Mouse (Mus musculus) heart, embryonic 16.5 days (tissue): ENCODE data around the gene Rgs10. TPM values are rescaled to one million over a fixed set of nuclear protein-coding genes. Genes with fewer than 3 reads are reported as not detected.

Experiments
- ATAC-seq: fragments of 200-750 bp; cut with Nextera tagmentation; replicated peaks from 2 replicates; pipeline ENCODE4 v1.8.0; 2017; ENCODE audit warnings: moderate number of reproducible peaks; ENCODE audit not compliant: insufficient read depth, low FRiP score; ENCODE audit errors: extremely low read depth
- H3K27ac ChIP-seq: fragments of 300-500 bp; sonication (generic); 2 replicates; pipeline ENCODE4 v1.5.1; 2014; ENCODE audit warnings: mild to moderate bottlenecking, low read length, control low read depth, moderate library complexity
- H3K27me3 ChIP-seq: fragments of 300-500 bp; sonication (generic); 2 replicates; pipeline ENCODE4 v1.6.1; 2014; ENCODE audit warnings: low read length, mixed read lengths; ENCODE audit not compliant: control insufficient read depth, insufficient read depth
- H3K36me3 ChIP-seq: fragments of 300-500 bp; sonication (generic); 2 replicates; pipeline ENCODE4 v1.6.1; 2014; ENCODE audit not compliant: control insufficient read depth, insufficient read depth
- H3K4me1 ChIP-seq: fragments of 300-500 bp; sonication (generic); 2 replicates; pipeline ENCODE4 v1.6.1; 2014; ENCODE audit warnings: low read length, mixed read lengths; ENCODE audit not compliant: control insufficient read depth, insufficient read depth
- H3K4me2 ChIP-seq: fragments of 300-500 bp; sonication (generic); 2 replicates; pipeline ENCODE4 v1.6.1; 2014; ENCODE audit warnings: low read depth, mild to moderate bottlenecking, control low read depth, low read length
- H3K4me3 ChIP-seq: fragments of 300-500 bp; sonication (generic); 2 replicates; pipeline ENCODE4 v1.5.1; 2014; ENCODE audit warnings: mild to moderate bottlenecking, control low read depth, low read length
- H3K9ac ChIP-seq: fragments of 300-500 bp; sonication (generic); 2 replicates; pipeline ENCODE4 v1.6.1; 2014; ENCODE audit warnings: low read length, control low read depth
- H3K9me3 ChIP-seq: fragments of 300-500 bp; sonication (generic); replicated peaks from 2 replicates; pipeline ENCODE4 v1.6.1; 2016; ENCODE audit warnings: low read length; ENCODE audit not compliant: control insufficient read depth
- WGBS: fragments of 180-500 bp; shearing (Covaris S2); extraction: QIAGEN DNeasy Blood & Tissue Kit; methylation state at CpG from one replicate; pipeline ENCODE4 v1.1.7; 2014; 5-methylcytosine and 5-hydroxymethylcytosine counted together
- polyA plus RNA-seq: library from polyadenylated mRNA; unstranded; fragments of >200 nt; fragmentation: Nextera tagmentation; extraction: Ambion mirVana; gene quantifications from 2 replicates; pipeline ENCODE4 v1.2.1, GENCODE M21; 2015

Rgs10 gene
- polyA plus RNA-seq, 1 experiment from 2014 or later, result 11.6 TPM

GRCm38 (mm10) chr7:128358741-128359140 lies 59.8 kb downstream of the Rgs10 start:
- Histone ChIP-seq H3K4me2 (no peak overlapping the region), H3K27ac (no peak overlapping the region), H3K4me1 (no peaks in the 10 kb centered on the region), H3K27me3 (no peaks in the 10 kb centered on the region), H3K9me3 (no peaks in the 10 kb centered on the region), H3K4me3 (no peak overlapping the region), H3K9ac (no peak overlapping the region), H3K36me3 (no peaks in the 10 kb centered on the region)
- WGBS, result 72% methylated on average over 9 of the region's 9 CpGs
- no peak for ATAC-seq

- no peak overlapping the region for H3K4me2 ChIP-seq
- no peak overlapping the region for H3K27ac ChIP-seq
- H3K4me1 ChIP-seq, result no peaks in the 10 kb centered on the region
- ATAC-seq, result no peak; the same call in 1 of the 2 replicates
- no peaks in the 10 kb centered on the region for H3K36me3 ChIP-seq
- H3K9me3 ChIP-seq, result no peaks in the 10 kb centered on the region
- H3K27me3 ChIP-seq, result no peaks in the 10 kb centered on the region
- WGBS, result 69% methylated on average over 9 of the region's 9 CpGs
- no peak overlapping the region for H3K4me3 ChIP-seq
- H3K9ac ChIP-seq, result no peak overlapping the region
These were observed 61.4 kb downstream of the Rgs10 start for GRCm38 (mm10) chr7:128356868-128357755.

- 75% methylated on average over 5 of the region's 5 CpGs for WGBS
- no peak overlapping the region for H3K4me3 ChIP-seq
- no peaks in the 10 kb centered on the region for H3K4me1 ChIP-seq
- no peak overlapping the region for H3K27ac ChIP-seq
- H3K9ac ChIP-seq, result no peak overlapping the region
- no peak overlapping the region for H3K4me2 ChIP-seq
- H3K27me3 ChIP-seq, result no peaks in the 10 kb centered on the region
- H3K36me3 ChIP-seq, result no peaks in the 10 kb centered on the region
- no peaks in the 10 kb centered on the region for H3K9me3 ChIP-seq
- no peak for ATAC-seq
These were observed 63.1 kb downstream of the Rgs10 start for GRCm38 (mm10) chr7:128355463-128355862.

GRCm38 (mm10) chr7:128352721-128353120 lies 65.8 kb downstream of the Rgs10 start:
- no peaks in the 10 kb centered on the region for H3K27me3 ChIP-seq
- H3K36me3 ChIP-seq, result no peaks in the 10 kb centered on the region
- no peak overlapping the region for H3K9ac ChIP-seq
- H3K9me3 ChIP-seq, result no peaks in the 10 kb centered on the region
- no peak overlapping the region for H3K27ac ChIP-seq
- H3K4me3 ChIP-seq, result no peak overlapping the region
- no peak for ATAC-seq
- H3K4me1 ChIP-seq, result 0 out of 2 replicates have a peak, but pooled peaks cover 4% of the 10 kb centered on the region
- WGBS, result 68% methylated on average over 3 of the region's 3 CpGs
- no peak overlapping the region for H3K4me2 ChIP-seq

GRCm38 (mm10) chr7:128351176-128351575 lies 67.4 kb downstream of the Rgs10 start:
- ATAC-seq, result no peak

GRCm38 (mm10) chr7:128350316-128350715 lies 68.2 kb downstream of the Rgs10 start:
- Histone ChIP-seq H3K4me2 (no peak overlapping the region), H3K4me3 (no peak overlapping the region), H3K9me3 (no peaks in the 10 kb centered on the region), H3K36me3 (no peaks in the 10 kb centered on the region), H3K27me3 (no peaks in the 10 kb centered on the region), H3K27ac (no peak overlapping the region), H3K4me1 (0 out of 2 replicates have a peak, but pooled peaks cover 4% of the 10 kb centered on the region), H3K9ac (no peak overlapping the region)
- WGBS, result 72% methylated on average over 7 of the region's 7 CpGs
- ATAC-seq, result no peak

More at GRCm38 (mm10) chr7:128351176-128351575, 67.4 kb downstream of the Rgs10 start:
- Histone ChIP-seq H3K4me1 (0 out of 2 replicates have a peak, but pooled peaks cover 4% of the 10 kb centered on the region), H3K36me3 (no peaks in the 10 kb centered on the region), H3K9ac (no peak overlapping the region), H3K9me3 (no peaks in the 10 kb centered on the region), H3K4me2 (no peak overlapping the region), H3K27ac (no peak overlapping the region), H3K27me3 (no peaks in the 10 kb centered on the region), H3K4me3 (no peak overlapping the region)
- 80% methylated on average over 3 of the region's 5 CpGs for WGBS

GRCm38 (mm10) chr7:128349751-128350150 lies 68.8 kb downstream of the Rgs10 start:
- 0 out of 2 replicates have a peak, but pooled peaks cover 4% of the 10 kb centered on the region for H3K4me1 ChIP-seq
- WGBS, result 80% methylated on average over 4 of the region's 4 CpGs
- ATAC-seq, result no peak

GRCm38 (mm10) chr7:128348608-128349007 lies 70.0 kb downstream of the Rgs10 start:
- Histone ChIP-seq H3K4me1 (0 out of 2 replicates have a peak, but pooled peaks cover 4% of the 10 kb centered on the region), H3K4me2 (no peak overlapping the region), H3K27me3 (no peaks in the 10 kb centered on the region), H3K9ac (no peak overlapping the region), H3K9me3 (no peaks in the 10 kb centered on the region), H3K4me3 (no peak overlapping the region), H3K36me3 (no peaks in the 10 kb centered on the region), H3K27ac (no peak overlapping the region)
- WGBS, result 24% methylated on average over 1 of the region's 1 CpGs
- ATAC-seq, result no peak; the same call in 1 of the 2 replicates

More at GRCm38 (mm10) chr7:128349751-128350150, 68.8 kb downstream of the Rgs10 start:
- Histone ChIP-seq H3K4me2 (no peak overlapping the region), H3K27me3 (no peaks in the 10 kb centered on the region), H3K9ac (no peak overlapping the region), H3K9me3 (no peaks in the 10 kb centered on the region), H3K36me3 (no peaks in the 10 kb centered on the region), H3K27ac (no peak overlapping the region), H3K4me3 (no peak overlapping the region)

- Histone ChIP-seq H3K4me3 (no peak overlapping the region), H3K36me3 (no peaks in the 10 kb centered on the region), H3K27me3 (no peaks in the 10 kb centered on the region), H3K27ac (no peak overlapping the region), H3K4me1 (0 out of 2 replicates have a peak, but pooled peaks cover 4% of the 10 kb centered on the region), H3K4me2 (no peak overlapping the region), H3K9me3 (no peaks in the 10 kb centered on the region), H3K9ac (no peak overlapping the region)
- WGBS, result 61% methylated on average over 8 of the region's 8 CpGs
- no peak for ATAC-seq
These were observed 71.6 kb downstream of the Rgs10 start for GRCm38 (mm10) chr7:128346991-128347390.
